Mouse (Mus musculus) cerebellum, adult 18-20 months (tissue): ENCODE results near the gene B3gnt8.
A peak's percentile ranks its signal among the peaks of the same experiment; 100 is the strongest.
"Not testable (repeated sequence)": the region's sequence is repeated elsewhere in the genome, so short reads cannot be mapped to it uniquely, and the experiment has no call there.

ENCODE experiments used
- DNase-seq, 2 experiments: peaks; one replicate each; pipeline ENCODE4 v3.0.0; 2021

The B3gnt8 gene

GRCm38 (mm10) chr7:25626509-25627430, at the start of gene B3gnt8:
TSS of gene B3gnt8 (plus strand) at chr7:25626654.
- DNase-seq, result peak; percentile 54 to 57

GRCm38 (mm10) chr7:25576793-25577437, 49.5 kb upstream of the B3gnt8 start:
- not testable (repeated sequence) for DNase-seq

- no peak for DNase-seq
Observed at GRCm38 (mm10) chr7:25579441-25579840, 47.0 kb upstream of the B3gnt8 start.

- no peak for DNase-seq
Observed at GRCm38 (mm10) chr7:25582301-25582810, 44.1 kb upstream of the B3gnt8 start.

- no peak for DNase-seq
Observed at GRCm38 (mm10) chr7:25584651-25585050, 41.8 kb upstream of the B3gnt8 start.

GRCm38 (mm10) chr7:25585351-25586204, 40.9 kb upstream of the B3gnt8 start:
- no peak for DNase-seq

- DNase-seq, result no peak
Observed at GRCm38 (mm10) chr7:25591226-25591625, 35.2 kb upstream of the B3gnt8 start.

- DNase-seq, result no peak
Observed at GRCm38 (mm10) chr7:25593859-25594258, 32.6 kb upstream of the B3gnt8 start.

- DNase-seq, result peak; percentile 58 to 76
Observed at GRCm38 (mm10) chr7:25599663-25600062, 26.8 kb upstream of the B3gnt8 start.

- no peak for DNase-seq
Observed at GRCm38 (mm10) chr7:25600666-25601065, 25.8 kb upstream of the B3gnt8 start.

- DNase-seq, result no peak
Observed at GRCm38 (mm10) chr7:25601346-25601745, 25.1 kb upstream of the B3gnt8 start.

- DNase-seq, result no peak
Observed at GRCm38 (mm10) chr7:25606625-25607063, 19.8 kb upstream of the B3gnt8 start.

GRCm38 (mm10) chr7:25607196-25607595, 19.3 kb upstream of the B3gnt8 start:
- no peak for DNase-seq

- DNase-seq, result no peak
Observed at GRCm38 (mm10) chr7:25610056-25610455, 16.4 kb upstream of the B3gnt8 start.

GRCm38 (mm10) chr7:25611501-25611900, 15.0 kb upstream of the B3gnt8 start:
- DNase-seq, result no peak

GRCm38 (mm10) chr7:25614086-25614485, 12.4 kb upstream of the B3gnt8 start:
- DNase-seq, result no peak

GRCm38 (mm10) chr7:25614831-25615705, 11.4 kb upstream of the B3gnt8 start:
- no peak for DNase-seq

GRCm38 (mm10) chr7:25615706-25616011, 10.8 kb upstream of the B3gnt8 start, which contains the start of gene Erich4:
TSS of gene Erich4 (minus strand) at chr7:25615892.
- no peak for DNase-seq

- DNase-seq, result no peak
Observed at GRCm38 (mm10) chr7:25617376-25618160, 8.9 kb upstream of the B3gnt8 start.

- peak; percentile 95 to 97 for DNase-seq
Observed at GRCm38 (mm10) chr7:25618865-25619721, 7.4 kb upstream of the B3gnt8 start, which contains the start of gene Dmac2. TSS of gene Dmac2 (plus strand) at chr7:25619414.
